Comparison of ENCODE assay signal across 10 mouse cellular contexts in genomic region chr4:128670566-128671191, GRCm38 (mm10). TPM values are rescaled to one million over a fixed set of nuclear protein-coding genes. Genes with fewer than 3 reads are reported as not detected.
A peak's percentile ranks its signal among the peaks of the same experiment; 100 is the strongest.
DNase-seq lines count a peak whose midpoint lies in the region; ATAC-seq and TF ChIP-seq lines count a peak whose summit lies in the region.
"Had no signal": no experiment of that assay in that cellular context is flagged by ENCODE, and none has a peak within 500 bp of the region (broad histone marks: within the 10 kb centered on the region; RNA-seq: fewer than 3 reads in every experiment).

No protein-coding gene starts in this region.

- WGBS in liver, embryonic 14.5 days (ENCODE audit: insufficient replicate concordance) = 39% methylated on average over 11 of the region's 11 CpGs

- H3K4me1 ChIP-seq in liver, embryonic 14.5 days (replicated peaks; ENCODE audit: control insufficient read depth in 2 of 2, insufficient read depth in 2 of 2, low read length in 1 of 2) = peaks cover 11 to 46% of the 10 kb centered on the region in 2 experiments

- peak; percentile 15 to 18 for DNase-seq in heart, adult 18-20 months
- no peak for DNase-seq in heart, adult 11 months
- DNase-seq in embryo, embryonic 11 days = peak; percentile 81
- DNase-seq in kidney, adult 18-20 months = peak; percentile 41
- DNase-seq in liver, embryonic 14.5 days (ENCODE audit: low read depth in 3 of 3, low spot score in 3 of 3) = no peak
- DNase-seq in urinary bladder, postnatal 36 days (ENCODE audit: low spot score in 2 of 2) = no peak
- no peak for DNase-seq in right cerebral cortex, postnatal 25 days
- no peak for DNase-seq in natural killer cell, adult 2 months (ENCODE audit: low spot score in 2 of 2)
- DNase-seq: adrenal gland, postnatal 36 days; layer of hippocampus, postnatal 36 days had no signal

- H3K9ac ChIP-seq in liver, embryonic 14.5 days (replicated peaks) = no peak overlapping the region; the same call in 1 of the 2 replicates

- H3K4me3 ChIP-seq in liver, embryonic 14.5 days (ENCODE audit: insufficient read depth in 1 of 2, low read depth in 2 of 2, low read length in 2 of 2) = no peak overlapping the region

- peak; percentile 66 for ATAC-seq in liver, embryonic 14.5 days (ENCODE audit: insufficient read depth)

- no peaks in the 10 kb centered on the region for H3K27me3 ChIP-seq in liver, embryonic 14.5 days (ENCODE audit: control insufficient read depth, insufficient read depth, low read length)

- peak overlapping the region; percentile 1; the same call in 1 of the 2 replicates for H3K4me2 ChIP-seq in liver, embryonic 14.5 days (ENCODE audit: low read depth)

- no peaks in the 10 kb centered on the region for H3K36me3 ChIP-seq in liver, embryonic 14.5 days (replicated peaks; ENCODE audit: control insufficient read depth, insufficient read depth, low read depth)

- no peak for TF ChIP-seq CTCF in liver, embryonic 14.5 days (IDR thresholded peaks at IDR 0.05; ENCODE audit: low read depth)

- TF ChIP-seq EP300 in liver, embryonic 14.5 days (IDR thresholded peaks at IDR 0.05; ENCODE audit: low read depth) = no peak

- H3K9me3 ChIP-seq in liver, embryonic 14.5 days (ENCODE audit: control insufficient read depth, low read length) = no peaks in the 10 kb centered on the region

- H3K27ac ChIP-seq in liver, embryonic 14.5 days = no peak overlapping the region

RNA-seq across cellular contexts. Expression of gene Phc2, which starts 16.2 kb away (rescaled TPM):
- total RNA-seq in heart, adult 18-20 months (2021) = 10 to 100 TPM; 39.5 to 45.3 TPM
- polyA plus RNA-seq in liver, embryonic 14.5 days (2012; rRNA removed) = 14.9 and 17.1 TPM in 2 replicates
- polyA plus RNA-seq in liver, embryonic 14.5 days (2014; fragmentation: Nextera tagmentation; extraction: Ambion mirVana) = 8.8 and 14.7 TPM in 2 replicates

RNA-seq across cellular contexts. Expression of gene Tlr12, which starts 52.3 kb away (rescaled TPM):
- under 1 TPM; 0.18 to 0.50 TPM for total RNA-seq in heart, adult 18-20 months (2021)
- polyA plus RNA-seq in liver, embryonic 14.5 days (2012; rRNA removed) = 0.75 and 0.81 TPM in 2 replicates
- polyA plus RNA-seq in liver, embryonic 14.5 days (2014; fragmentation: Nextera tagmentation; extraction: Ambion mirVana) = 0.14 and 0.18 TPM in 2 replicates

Comparison
In these comparisons a context has a peak if more than half of its experiments do, and no peak if none do; other contexts are left out.
1. DNase-seq: peak in heart, adult 18-20 months (2 of 2), embryo, embryonic 11 days (single experiment) and kidney, adult 18-20 months (single experiment); none in heart, adult 11 months (single experiment), liver, embryonic 14.5 days (0 of 3), urinary bladder, postnatal 36 days (0 of 2), right cerebral cortex, postnatal 25 days (single experiment) and natural killer cell, adult 2 months (0 of 2).